Mouse (Mus musculus): ENCODE measurements around the gene Brox. TPM values are rescaled to one million over a fixed set of nuclear protein-coding genes. Genes with fewer than 3 reads are reported as not detected.

Gene Brox
- total and polyA plus RNA-seq, 3 experiments: 15.0 to 32.9 (median 31.5) TPM

- Histone ChIP-seq H3K27ac (no peak overlapping the region), H3K9ac (ENCODE audit: low read depth, low read length) (no peak overlapping the region), H3K4me1 (ENCODE audit: control insufficient read depth, insufficient read depth, low read length) (no peaks in the 10 kb centered on the region; the same call in 1 of the 2 replicates), H3K36me3 (ENCODE audit: control insufficient read depth, insufficient read depth, low read length) (no peaks in the 10 kb centered on the region), H3K79me2 (replicated peaks; ENCODE audit: control insufficient read depth, insufficient read depth, low read length) (no peaks in the 10 kb centered on the region), H3K4me3 (no peak overlapping the region), H3K27me3 (ENCODE audit: control insufficient read depth, insufficient read depth, low read length) (no peaks in the 10 kb centered on the region)
- WGBS: 6% methylated on average over 2 of the region's 2 CpGs
- TF ChIP-seq POLR2A (IDR thresholded peaks at IDR 0.05; ENCODE audit: insufficient read depth, low read depth, low read length) (no peak), EP300 (IDR thresholded peaks at IDR 0.05; ENCODE audit: insufficient read depth, low read depth, low read length) (no peak), CTCF (IDR thresholded peaks at IDR 0.05) (peak; percentile 90)
- intact Hi-C loops (cut with DNase I): loop anchor here (5.0 kb wide), 1 partner anchor 681 kb away; no protein-coding TSS in a partner anchor
- no peak for DNase-seq
Observed at GRCm38 (mm10) chr1:183237901-183238300, 59.2 kb downstream of the Brox start.

GRCm38 (mm10) chr1:183236460-183236859, 60.6 kb downstream of the Brox start:
- H3K36me3 ChIP-seq (ENCODE audit: control insufficient read depth, insufficient read depth, low read length): no peaks in the 10 kb centered on the region
- 72% methylated on average over 5 of the region's 5 CpGs for WGBS
- H3K27me3 ChIP-seq (ENCODE audit: control insufficient read depth, insufficient read depth, low read length): no peaks in the 10 kb centered on the region
- no peak overlapping the region for H3K27ac ChIP-seq
- no peak for TF ChIP-seq POLR2A (IDR thresholded peaks at IDR 0.05; ENCODE audit: insufficient read depth, low read depth, low read length)
- no peak for TF ChIP-seq CTCF (IDR thresholded peaks at IDR 0.05)
- no peak for TF ChIP-seq EP300 (IDR thresholded peaks at IDR 0.05; ENCODE audit: insufficient read depth, low read depth, low read length)
- no peak overlapping the region for H3K4me3 ChIP-seq
- H3K79me2 ChIP-seq (replicated peaks; ENCODE audit: control insufficient read depth, insufficient read depth, low read length): no peaks in the 10 kb centered on the region
- no peak overlapping the region for H3K9ac ChIP-seq (ENCODE audit: low read depth, low read length)
- intact Hi-C loops (cut with DNase I): loop anchor here (5.0 kb wide), 1 partner anchor 679 kb away; no protein-coding TSS in a partner anchor
- no peaks in the 10 kb centered on the region; the same call in 1 of the 2 replicates for H3K4me1 ChIP-seq (ENCODE audit: control insufficient read depth, insufficient read depth, low read length)
- DNase-seq: peak in 1 of 2 experiments; percentile 17

- H3K27me3 ChIP-seq (ENCODE audit: control insufficient read depth, insufficient read depth, low read length): no peaks in the 10 kb centered on the region
- H3K36me3 ChIP-seq (ENCODE audit: control insufficient read depth, insufficient read depth, low read length): no peaks in the 10 kb centered on the region
- no peak overlapping the region for H3K9ac ChIP-seq (ENCODE audit: low read depth, low read length)
- H3K4me1 ChIP-seq (ENCODE audit: control insufficient read depth, insufficient read depth, low read length): no peaks in the 10 kb centered on the region; the same call in 1 of the 2 replicates
- WGBS: 87% methylated on average over 11 of the region's 11 CpGs
- no peak overlapping the region for H3K27ac ChIP-seq
- TF ChIP-seq EP300 (IDR thresholded peaks at IDR 0.05; ENCODE audit: insufficient read depth, low read depth, low read length) (no peak), CTCF (IDR thresholded peaks at IDR 0.05) (no peak), POLR2A (IDR thresholded peaks at IDR 0.05; ENCODE audit: insufficient read depth, low read depth, low read length) (no peak)
- no peak overlapping the region for H3K4me3 ChIP-seq
- DNase-seq: no peak
- no peaks in the 10 kb centered on the region for H3K79me2 ChIP-seq (replicated peaks; ENCODE audit: control insufficient read depth, insufficient read depth, low read length)
- intact Hi-C loops (cut with DNase I): no loop called here
Observed at GRCm38 (mm10) chr1:183233679-183234174, 63.3 kb downstream of the Brox start.

GRCm38 (mm10) chr1:183232985-183233678, 63.9 kb downstream of the Brox start:
- H3K27ac ChIP-seq: no peak overlapping the region
- intact Hi-C loops (cut with DNase I): no loop called here
- no peaks in the 10 kb centered on the region; the same call in 1 of the 2 replicates for H3K4me1 ChIP-seq (ENCODE audit: control insufficient read depth, insufficient read depth, low read length)
- no peak for DNase-seq
- H3K79me2 ChIP-seq (replicated peaks; ENCODE audit: control insufficient read depth, insufficient read depth, low read length): no peaks in the 10 kb centered on the region
- no peak for TF ChIP-seq POLR2A (IDR thresholded peaks at IDR 0.05; ENCODE audit: insufficient read depth, low read depth, low read length)
- no peak for TF ChIP-seq EP300 (IDR thresholded peaks at IDR 0.05; ENCODE audit: insufficient read depth, low read depth, low read length)
- no peak for TF ChIP-seq CTCF (IDR thresholded peaks at IDR 0.05)
- H3K36me3 ChIP-seq (ENCODE audit: control insufficient read depth, insufficient read depth, low read length): no peaks in the 10 kb centered on the region
- H3K27me3 ChIP-seq (ENCODE audit: control insufficient read depth, insufficient read depth, low read length): no peaks in the 10 kb centered on the region
- WGBS: 80% methylated on average over 7 of the region's 7 CpGs
- H3K4me3 ChIP-seq: no peak overlapping the region
- H3K9ac ChIP-seq (ENCODE audit: low read depth, low read length): no peak overlapping the region

DNA sequence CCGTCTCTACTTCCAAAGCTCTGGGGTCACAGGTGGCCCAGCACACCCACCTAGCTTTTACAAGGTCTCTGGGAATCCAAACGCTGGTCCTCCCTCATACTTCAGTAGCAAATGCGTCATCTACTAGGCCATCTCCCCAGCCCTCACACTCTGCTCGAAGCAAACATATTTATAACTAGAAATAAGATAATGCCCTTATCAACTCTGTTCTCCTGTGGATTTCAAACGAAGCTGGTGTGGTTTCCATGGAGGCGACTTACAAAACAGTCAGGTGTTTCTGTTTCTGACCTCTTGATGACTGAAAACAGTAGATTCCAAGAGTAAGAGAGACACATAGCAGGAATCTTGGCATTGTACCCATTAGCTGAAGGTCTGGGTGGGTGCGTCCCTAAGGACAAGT, 69.6 kb downstream of the Brox start:
- H3K9ac ChIP-seq (ENCODE audit: low read depth, low read length): no peak overlapping the region
- H3K36me3 ChIP-seq (ENCODE audit: control insufficient read depth, insufficient read depth, low read length): no peaks in the 10 kb centered on the region
- no peaks in the 10 kb centered on the region for H3K79me2 ChIP-seq (replicated peaks; ENCODE audit: control insufficient read depth, insufficient read depth, low read length)
- H3K27me3 ChIP-seq (ENCODE audit: control insufficient read depth, insufficient read depth, low read length): no peaks in the 10 kb centered on the region
- no peaks in the 10 kb centered on the region for H3K4me1 ChIP-seq (ENCODE audit: control insufficient read depth, insufficient read depth, low read length)
- TF ChIP-seq POLR2A (IDR thresholded peaks at IDR 0.05; ENCODE audit: insufficient read depth, low read depth, low read length) (no peak), EP300 (IDR thresholded peaks at IDR 0.05; ENCODE audit: insufficient read depth, low read depth, low read length) (no peak), CTCF (IDR thresholded peaks at IDR 0.05) (no peak)
- 68% methylated on average over 7 of the region's 7 CpGs for WGBS
- intact Hi-C loops (cut with DNase I): no loop called here
- no peak overlapping the region for H3K27ac ChIP-seq
- DNase-seq: no peak
- no peak overlapping the region for H3K4me3 ChIP-seq

Other genes starting within 250 kb of the Brox start
- 1 to 10 TPM; 7.3 to 8.4 TPM for gene Disp1, start 75.7 kb downstream of the Brox start, total RNA-seq (2021)
- gene Disp1, start 75.7 kb downstream of the Brox start, polyA plus RNA-seq (2012; rRNA removed): 10.6 and 12.6 TPM in 2 replicates
- 10 to 100 TPM; 27.6 to 28.5 TPM for gene Aida, start 679 bp downstream of the Brox start, total RNA-seq (2021)
- gene Aida, start 679 bp downstream of the Brox start, polyA plus RNA-seq (2012; rRNA removed): 16.9 and 40.8 TPM in 2 replicates
- gene Mia3, start 72.3 kb upstream of the Brox start, total RNA-seq (2021): 100 to 1,000 TPM; 101 to 129 TPM
- 51.6 and 64.3 TPM in 2 replicates for gene Mia3, start 72.3 kb upstream of the Brox start, polyA plus RNA-seq (2012; rRNA removed)
- 10 to 100 TPM; 18.4 to 21.7 TPM for gene Taf1a, start 91.7 kb upstream of the Brox start, total RNA-seq (2021)
- 10.2 and 17.8 TPM in 2 replicates for gene Taf1a, start 91.7 kb upstream of the Brox start, polyA plus RNA-seq (2012; rRNA removed)
- gene Hhipl2, start 120.9 kb upstream of the Brox start, total RNA-seq (2021): not detected
- gene Hhipl2, start 120.9 kb upstream of the Brox start, polyA plus RNA-seq (2012; rRNA removed): 1.4 and 2.1 TPM in 2 replicates